Mouse (Mus musculus) kidney, postnatal 0 days (tissue): ENCODE results near the gene Ushbp1. TPM values are rescaled to one million over a fixed set of nuclear protein-coding genes. Genes with fewer than 3 reads are reported as not detected.
A peak's percentile ranks its signal among the peaks of the same experiment; 100 is the strongest.

ENCODE experiments used
- ATAC-seq: fragments of 200-750 bp; cut with Nextera tagmentation; replicated peaks from 2 replicates; pipeline ENCODE4 v1.8.0; 2017; ENCODE audit warnings: low read depth, moderate number of reproducible peaks, moderate TSS enrichment, moderate library complexity; ENCODE audit not compliant: low FRiP score
- DNase-seq: peaks from one replicate; pipeline ENCODE4 v3.0.0-alpha.2; 2016; ENCODE audit warnings: low spot score
- H3K27ac ChIP-seq: fragments of 300-500 bp; sonication (generic); 2 replicates; pipeline ENCODE4 v1.5.1; 2014; ENCODE audit warnings: mild to moderate bottlenecking
- H3K27me3 ChIP-seq: fragments of 300-500 bp; sonication (generic); 2 replicates; pipeline ENCODE4 v1.6.1; 2014; ENCODE audit warnings: low read length, mixed read lengths; ENCODE audit not compliant: insufficient read depth
- H3K36me3 ChIP-seq: fragments of 300-500 bp; sonication (generic); 2 replicates; pipeline ENCODE4 v1.6.1; 2014; ENCODE audit warnings: low read length, mixed read lengths; ENCODE audit not compliant: insufficient read depth
- H3K4me1 ChIP-seq: fragments of 300-500 bp; sonication (generic); replicated peaks from 2 replicates; pipeline ENCODE4 v1.6.1; 2014; ENCODE audit warnings: antibody characterized with exemption, low read length, mixed read lengths; ENCODE audit not compliant: insufficient read depth
- H3K4me2 ChIP-seq: fragments of 300-500 bp; sonication (generic); 2 replicates; pipeline ENCODE4 v1.6.1; 2014; ENCODE audit warnings: mild to moderate bottlenecking, low read length, moderate library complexity, mixed read lengths
- H3K4me3 ChIP-seq: fragments of 300-500 bp; sonication (generic); replicated peaks from 2 replicates; pipeline ENCODE4 v1.5.1; 2014; ENCODE audit warnings: low read depth, low read length
- H3K9ac ChIP-seq: fragments of 300-500 bp; sonication (generic); 2 replicates; pipeline ENCODE4 v1.6.1; 2014; ENCODE audit warnings: low read depth, low read length
- H3K9me3 ChIP-seq: fragments of 300-500 bp; sonication (generic); replicated peaks from 2 replicates; pipeline ENCODE4 v1.6.1; 2016; ENCODE audit warnings: low read length, inconsistent platforms, mixed read lengths
- CTCF ChIP-seq: IDR thresholded peaks from 2 replicates; pipeline ENCODE4 v1.5.1; 2016; ENCODE audit warnings: antibody characterized with exemption, low read depth, mild to moderate bottlenecking, moderate library complexity
- WGBS: fragments of 180-500 bp; shearing (Covaris S2); extraction: QIAGEN DNeasy Blood & Tissue Kit; methylation state at CpG from one replicate; pipeline ENCODE4 v1.1.7; 2014; 5-methylcytosine and 5-hydroxymethylcytosine counted together
- polyA plus RNA-seq: library from polyadenylated mRNA; unstranded; fragments of >200 nt; fragmentation: Nextera tagmentation; extraction: Ambion mirVana; gene quantifications from 2 replicates; pipeline ENCODE4 v1.2.1, GENCODE M21; 2015

Gene Ushbp1
- polyA plus RNA-seq, 1 experiment from 2014 or later = 18.8 TPM

GRCm38 (mm10) chr8:71391696-71392095 lies 3.9 kb downstream of the Ushbp1 start:
- DNase-seq (no peak), ATAC-seq (no peak)
- Histone ChIP-seq H3K27ac (no peak overlapping the region), H3K4me2 (no peak overlapping the region), H3K9ac (no peak overlapping the region), H3K9me3 (no peaks in the 10 kb centered on the region), H3K4me3 (no peak overlapping the region), H3K27me3 (no peaks in the 10 kb centered on the region), H3K4me1 (no peaks in the 10 kb centered on the region; the same call in 1 of the 2 replicates), H3K36me3 (no peaks in the 10 kb centered on the region)
- 89% methylated on average over 2 of the region's 2 CpGs for WGBS
- TF ChIP-seq CTCF = no peak

GRCm38 (mm10) chr8:71388267-71388666 lies 7.3 kb downstream of the Ushbp1 start:
- H3K4me1 ChIP-seq = peaks cover 6% of the 10 kb centered on the region
- no peak overlapping the region for H3K9ac ChIP-seq
- WGBS = 54% methylated on average over 1 of the region's 1 CpGs
- H3K27me3 ChIP-seq = no peaks in the 10 kb centered on the region
- DNase-seq (no peak), ATAC-seq (no peak)
- H3K9me3 ChIP-seq = no peaks in the 10 kb centered on the region
- H3K4me2 ChIP-seq = no peak overlapping the region
- TF ChIP-seq CTCF = no peak
- H3K27ac ChIP-seq = no peak overlapping the region
- no peaks in the 10 kb centered on the region for H3K36me3 ChIP-seq
- no peak overlapping the region for H3K4me3 ChIP-seq

GRCm38 (mm10) chr8:71385212-71385835 lies 10.3 kb downstream of the Ushbp1 start:
- H3K27ac ChIP-seq = no peak overlapping the region
- no peaks in the 10 kb centered on the region for H3K9me3 ChIP-seq
- H3K4me3 ChIP-seq = no peak overlapping the region
- DNase-seq (no peak), ATAC-seq (no peak)
- no peaks in the 10 kb centered on the region for H3K27me3 ChIP-seq
- H3K36me3 ChIP-seq = no peaks in the 10 kb centered on the region
- no peak overlapping the region for H3K4me2 ChIP-seq
- TF ChIP-seq CTCF = peak; percentile 35
- H3K4me1 ChIP-seq = peaks cover 14% of the 10 kb centered on the region
- 74% methylated on average over 12 of the region's 12 CpGs for WGBS
- H3K9ac ChIP-seq = no peak overlapping the region

- ATAC-seq (no peak), DNase-seq (no peak)
- Histone ChIP-seq H3K4me3 (no peak overlapping the region), H3K4me1 (peaks cover 26% of the 10 kb centered on the region), H3K9me3 (no peaks in the 10 kb centered on the region), H3K27me3 (no peaks in the 10 kb centered on the region), H3K36me3 (no peaks in the 10 kb centered on the region), H3K9ac (peak overlapping the region; percentile 37; the same call in 1 of the 2 replicates), H3K4me2 (no peak overlapping the region), H3K27ac (peak overlapping the region; percentile 99)
- WGBS = 53% methylated on average over 3 of the region's 3 CpGs
- TF ChIP-seq CTCF = no peak
These were observed 11.7 kb downstream of the Ushbp1 start for GRCm38 (mm10) chr8:71383860-71384259.

- WGBS = 20% methylated on average over 12 of the region's 12 CpGs
- TF ChIP-seq CTCF = no peak
These were observed 12.2 kb downstream of the Ushbp1 start for GRCm38 (mm10) chr8:71383396-71383795.

GRCm38 (mm10) chr8:71381971-71382961 lies 13.3 kb downstream of the Ushbp1 start:
- ATAC-seq (peak; percentile 90), DNase-seq (peak; percentile 92)
- Histone ChIP-seq H3K9me3 (no peaks in the 10 kb centered on the region), H3K36me3 (peaks cover 9% of the 10 kb centered on the region), H3K9ac (peak overlapping the region; percentile 93), H3K4me1 (peaks cover 38% of the 10 kb centered on the region), H3K4me2 (peak overlapping the region; percentile 96), H3K27me3 (no peaks in the 10 kb centered on the region), H3K4me3 (peak overlapping the region; percentile 89), H3K27ac (peak overlapping the region; percentile 99)
- no peak for TF ChIP-seq CTCF
- WGBS = 1% methylated on average over 57 of the region's 80 CpGs

More at GRCm38 (mm10) chr8:71383396-71383795, 12.2 kb downstream of the Ushbp1 start:
- Histone ChIP-seq H3K27me3 (no peaks in the 10 kb centered on the region), H3K9me3 (no peaks in the 10 kb centered on the region), H3K4me2 (no peak overlapping the region), H3K36me3 (no peaks in the 10 kb centered on the region), H3K4me1 (peaks cover 30% of the 10 kb centered on the region), H3K4me3 (no peak overlapping the region), H3K9ac (peak overlapping the region; percentile 37; the same call in 1 of the 2 replicates), H3K27ac (peak overlapping the region; percentile 99)
- no peak for DNase-seq
- no peak for ATAC-seq
